Mouse (Mus musculus): Measurements from ENCODE around the gene Fam57a. TPM values are rescaled to one million over a fixed set of nuclear protein-coding genes. Genes with fewer than 3 reads are reported as not detected.

Gene Fam57a
- polyA plus RNA-seq (2015; fragmentation: Nextera tagmentation; extraction: Ambion mirVana), result 82.0 and 100 TPM in 2 replicates

DNA sequence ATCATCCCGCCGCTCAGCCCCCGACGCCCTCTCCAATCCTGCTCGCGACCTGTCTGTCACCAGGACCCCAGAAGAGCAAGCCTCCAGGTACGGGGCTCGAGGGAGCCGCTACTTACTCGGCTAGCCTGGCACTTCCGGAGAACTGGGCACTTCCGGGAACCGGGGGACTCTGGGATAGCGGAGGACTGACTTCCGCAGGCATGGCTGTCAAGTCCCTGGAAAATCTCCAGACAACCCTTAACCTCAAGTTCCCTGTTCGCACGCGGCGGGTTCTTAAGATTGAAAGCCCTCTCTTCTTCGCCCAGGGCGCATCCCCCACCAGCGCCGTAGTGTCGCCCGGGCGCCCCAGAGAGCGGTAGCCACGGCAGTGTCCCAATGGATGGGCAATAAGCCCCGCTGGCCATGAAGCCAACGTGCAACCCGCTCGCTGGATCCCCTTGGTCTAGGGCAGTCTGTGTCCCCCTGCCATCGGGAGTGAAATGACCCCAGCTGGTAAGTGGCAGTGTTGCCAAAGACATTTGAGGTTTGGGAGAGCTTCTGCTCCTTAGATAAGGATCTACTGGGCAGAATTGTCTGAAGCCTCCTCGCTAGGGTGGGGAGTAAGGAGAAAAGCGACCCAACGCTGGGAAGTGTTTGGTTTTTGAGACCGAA is at the start of gene Fam57a, which contains the start of gene Vps53:
Gene Fam57a (plus strand): TSS at position 177 of the 651 bp plus-strand sequence.
Gene Vps53 (minus strand): TSS at position 153 of the 651 bp plus-strand sequence.
- Histone ChIP-seq H3K9ac (peak within 1 kb of the TSS; percentile 53), H3K36me3 (no peaks in the 10 kb centered on the region; the same call in 1 of the 2 replicates), H3K4me2 (peak within 1 kb of the TSS; percentile 90), H3K27me3 (replicated peaks) (no peaks in the 10 kb centered on the region), H3K27ac (peak within 1 kb of the TSS; percentile 72), H3K9me3 (no peaks in the 10 kb centered on the region), H3K4me3 (replicated peaks) (peak within 1 kb of the TSS; percentile 87), H3K4me1 (peaks cover 5% of the 10 kb centered on the region; the same call in 1 of the 2 replicates)
- peak; percentile 88 for ATAC-seq (ENCODE audit: insufficient read depth, low FRiP score, low read depth)
- under 1% methylated on average over 37 of the region's 37 CpGs for WGBS

DNA sequence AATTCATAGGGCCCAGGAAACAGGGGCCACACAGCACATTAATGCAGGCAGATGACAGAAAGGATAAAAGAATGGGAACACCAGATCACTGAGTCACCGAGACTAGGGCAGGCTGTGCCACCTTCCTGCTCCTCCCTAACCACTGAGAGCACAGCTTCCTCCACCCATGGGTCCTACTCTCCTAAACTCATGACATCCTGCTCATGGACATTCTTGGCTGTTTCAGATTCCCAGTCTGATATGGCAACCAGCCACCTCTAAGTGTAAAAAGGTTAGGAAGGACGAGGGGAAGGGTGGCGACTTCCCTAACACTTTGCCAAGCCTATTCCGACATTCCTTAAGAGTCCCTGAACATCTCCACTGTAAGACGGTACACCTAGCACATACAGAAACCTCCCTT is 48.6 kb upstream of the Fam57a start:
- Histone ChIP-seq H3K9ac (no peak overlapping the region), H3K4me2 (no peak overlapping the region), H3K9me3 (no peaks in the 10 kb centered on the region), H3K36me3 (peaks cover 14% of the 10 kb centered on the region), H3K27ac (no peak overlapping the region), H3K4me1 (0 out of 2 replicates have a peak, but pooled peaks cover 2% of the 10 kb centered on the region), H3K27me3 (replicated peaks) (no peaks in the 10 kb centered on the region), H3K4me3 (replicated peaks) (no peak overlapping the region)
- WGBS, result 71% methylated on average over 5 of the region's 5 CpGs
- ATAC-seq (ENCODE audit: insufficient read depth, low FRiP score, low read depth), result no peak

- Histone ChIP-seq H3K4me3 (replicated peaks) (no peak overlapping the region), H3K4me1 (no peaks in the 10 kb centered on the region), H3K27me3 (replicated peaks) (no peaks in the 10 kb centered on the region), H3K9me3 (no peaks in the 10 kb centered on the region), H3K9ac (no peak overlapping the region), H3K4me2 (no peak overlapping the region), H3K27ac (no peak overlapping the region), H3K36me3 (peaks cover 18% of the 10 kb centered on the region)
- no peak for ATAC-seq (ENCODE audit: insufficient read depth, low FRiP score, low read depth)
- WGBS, result 80% methylated on average over 7 of the region's 7 CpGs
Measured at GRCm38 (mm10) chr11:76135641-76136437, 43.6 kb upstream of the Fam57a start.

DNA sequence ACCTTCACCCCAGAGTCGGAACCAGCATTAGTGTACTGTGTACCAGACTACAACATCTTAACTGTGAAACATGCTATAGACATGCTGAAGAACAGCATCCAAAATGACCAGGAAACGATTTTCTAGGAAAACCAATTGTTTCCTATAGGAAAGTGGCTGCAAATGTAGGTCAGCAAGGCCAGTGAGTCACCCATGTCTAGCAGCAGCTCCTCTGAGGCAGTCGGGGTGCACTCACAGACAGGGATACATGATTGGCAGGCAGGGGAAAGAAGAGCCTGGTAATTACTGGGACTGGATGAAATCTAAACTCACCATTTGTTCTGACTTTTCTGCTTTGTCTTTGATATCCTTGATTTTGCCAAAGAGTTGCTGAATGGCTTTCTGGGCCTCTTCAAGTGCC is 41.5 kb upstream of the Fam57a start:
- no peak for ATAC-seq (ENCODE audit: insufficient read depth, low FRiP score, low read depth)

DNA sequence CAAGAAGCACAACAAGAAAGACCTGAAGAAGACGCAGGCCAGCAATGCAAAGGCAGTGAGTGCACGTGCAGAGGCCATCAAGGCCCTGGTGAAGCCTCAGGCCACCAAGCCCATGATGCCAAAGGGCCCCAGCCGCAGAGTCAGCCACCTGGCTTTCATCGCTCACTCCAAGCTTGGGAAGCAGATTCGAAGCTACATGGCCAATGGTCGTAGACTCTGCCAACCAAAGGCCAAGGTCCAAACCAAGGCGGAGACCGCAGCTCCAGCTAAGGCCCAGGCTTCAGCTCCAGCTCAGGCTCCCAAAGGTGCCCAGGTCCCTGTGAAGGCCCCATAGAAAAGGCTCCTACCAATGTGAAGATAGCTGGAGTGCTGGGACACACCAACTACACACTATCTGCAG is 35.1 kb upstream of the Fam57a start:
- Histone ChIP-seq H3K4me2 (no peak overlapping the region), H3K9ac (no peak overlapping the region), H3K4me3 (replicated peaks) (no peak overlapping the region), H3K27me3 (replicated peaks) (no peaks in the 10 kb centered on the region), H3K9me3 (no peaks in the 10 kb centered on the region), H3K27ac (peak overlapping the region; percentile 11; the same call in 1 of the 2 replicates), H3K4me1 (peaks cover 20% of the 10 kb centered on the region; the same call in 1 of the 2 replicates), H3K36me3 (no peaks in the 10 kb centered on the region)
- WGBS, result 93% methylated on average over 8 of the region's 8 CpGs
- ATAC-seq (ENCODE audit: insufficient read depth, low FRiP score, low read depth), result no peak

More for the DNA sequence above, 41.5 kb upstream of the Fam57a start:
- Histone ChIP-seq H3K9me3 (no peaks in the 10 kb centered on the region), H3K4me2 (no peak overlapping the region), H3K9ac (no peak overlapping the region), H3K27ac (no peak overlapping the region), H3K36me3 (peaks cover 18% of the 10 kb centered on the region), H3K27me3 (replicated peaks) (no peaks in the 10 kb centered on the region), H3K4me3 (replicated peaks) (no peak overlapping the region), H3K4me1 (no peaks in the 10 kb centered on the region)
- WGBS, result 83% methylated on average over 3 of the region's 3 CpGs

- Histone ChIP-seq H3K9ac (no peak overlapping the region), H3K4me2 (no peak overlapping the region), H3K27ac (no peak overlapping the region), H3K27me3 (replicated peaks) (no peaks in the 10 kb centered on the region), H3K36me3 (no peaks in the 10 kb centered on the region), H3K4me3 (replicated peaks) (no peak overlapping the region), H3K9me3 (no peaks in the 10 kb centered on the region), H3K4me1 (peaks cover 20% of the 10 kb centered on the region; the same call in 1 of the 2 replicates)
- 96% methylated on average over 1 of the region's 1 CpGs for WGBS
- no peak for ATAC-seq (ENCODE audit: insufficient read depth, low FRiP score, low read depth)
Measured at GRCm38 (mm10) chr11:76145169-76145568, 34.3 kb upstream of the Fam57a start.

GRCm38 (mm10) chr11:76146187-76147010 is 33.1 kb upstream of the Fam57a start:
- WGBS, result 68% methylated on average over 8 of the region's 8 CpGs
- H3K27ac ChIP-seq, result peak overlapping the region; percentile 61

GRCm38 (mm10) chr11:76148055-76149008 is 31.1 kb upstream of the Fam57a start:
- no peak overlapping the region for H3K4me3 ChIP-seq (replicated peaks)
- peaks cover 20% of the 10 kb centered on the region; the same call in 1 of the 2 replicates for H3K4me1 ChIP-seq
- ATAC-seq (ENCODE audit: insufficient read depth, low FRiP score, low read depth), result peak; percentile 64; the same call in 1 of the 2 replicates
- H3K9me3 ChIP-seq, result no peaks in the 10 kb centered on the region
- WGBS, result 39% methylated on average over 8 of the region's 8 CpGs
- H3K4me2 ChIP-seq, result peak overlapping the region; percentile 20; the same call in 1 of the 2 replicates
- H3K36me3 ChIP-seq, result no peaks in the 10 kb centered on the region
- no peaks in the 10 kb centered on the region for H3K27me3 ChIP-seq (replicated peaks)
- peak overlapping the region; percentile 71 for H3K27ac ChIP-seq
- H3K9ac ChIP-seq, result no peak overlapping the region

More at GRCm38 (mm10) chr11:76146187-76147010, 33.1 kb upstream of the Fam57a start:
- no peak overlapping the region for H3K4me2 ChIP-seq
- no peaks in the 10 kb centered on the region for H3K27me3 ChIP-seq (replicated peaks)
- peak; percentile 56; the same call in 1 of the 2 replicates for ATAC-seq (ENCODE audit: insufficient read depth, low FRiP score, low read depth)
- H3K9me3 ChIP-seq, result no peaks in the 10 kb centered on the region
- H3K4me3 ChIP-seq (replicated peaks), result no peak overlapping the region
- peaks cover 20% of the 10 kb centered on the region; the same call in 1 of the 2 replicates for H3K4me1 ChIP-seq
- no peak overlapping the region for H3K9ac ChIP-seq
- H3K36me3 ChIP-seq, result no peaks in the 10 kb centered on the region

DNA sequence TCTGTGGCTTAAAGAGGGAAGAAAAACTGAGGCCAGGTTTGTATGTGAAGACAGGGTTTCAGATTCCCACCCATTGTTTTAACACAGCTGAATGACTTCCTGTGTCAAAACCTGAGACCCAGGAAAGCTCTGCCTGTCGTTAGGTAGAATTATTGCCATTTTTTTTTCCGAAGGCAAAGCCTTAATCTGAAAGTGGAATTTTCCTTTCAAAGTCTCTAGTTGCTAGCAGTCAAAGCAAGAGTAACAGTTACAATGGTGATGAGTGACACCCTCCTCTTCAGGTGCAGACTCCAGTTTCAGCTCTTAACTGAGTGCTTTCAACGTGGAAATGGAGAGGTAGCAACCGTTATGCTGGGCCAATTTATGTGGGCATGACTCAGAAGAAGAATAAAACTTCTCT is 28.5 kb upstream of the Fam57a start:
- Histone ChIP-seq H3K27ac (no peak overlapping the region; the same call in 1 of the 2 replicates), H3K4me2 (no peak overlapping the region), H3K9me3 (no peaks in the 10 kb centered on the region), H3K4me1 (peaks cover 19% of the 10 kb centered on the region; the same call in 1 of the 2 replicates), H3K9ac (no peak overlapping the region), H3K36me3 (peaks cover 2% of the 10 kb centered on the region; the same call in 1 of the 2 replicates), H3K4me3 (replicated peaks) (no peak overlapping the region), H3K27me3 (replicated peaks) (no peaks in the 10 kb centered on the region)
- ATAC-seq (ENCODE audit: insufficient read depth, low FRiP score, low read depth), result no peak
- WGBS, result 43% methylated on average over 4 of the region's 4 CpGs

- no peaks in the 10 kb centered on the region for H3K9me3 ChIP-seq
- H3K4me1 ChIP-seq, result peaks cover 3% of the 10 kb centered on the region; the same call in 1 of the 2 replicates
- H3K4me3 ChIP-seq (replicated peaks), result no peak overlapping the region
- H3K27ac ChIP-seq, result no peak overlapping the region
- H3K4me2 ChIP-seq, result no peak overlapping the region
- no peak for ATAC-seq (ENCODE audit: insufficient read depth, low FRiP score, low read depth)
- H3K27me3 ChIP-seq (replicated peaks), result no peaks in the 10 kb centered on the region
- H3K9ac ChIP-seq, result no peak overlapping the region
- peaks cover 2% of the 10 kb centered on the region; the same call in 1 of the 2 replicates for H3K36me3 ChIP-seq
- 78% methylated on average over 5 of the region's 5 CpGs for WGBS
Measured at GRCm38 (mm10) chr11:76153236-76153951, 26.1 kb upstream of the Fam57a start.
